Mouse (Mus musculus): ENCODE data around the gene Lemd1. TPM values are rescaled to one million over a fixed set of nuclear protein-coding genes. Genes with fewer than 3 reads are reported as not detected.

The Lemd1 gene
- polyA plus RNA-seq, 1 experiment: not detected

DNA sequence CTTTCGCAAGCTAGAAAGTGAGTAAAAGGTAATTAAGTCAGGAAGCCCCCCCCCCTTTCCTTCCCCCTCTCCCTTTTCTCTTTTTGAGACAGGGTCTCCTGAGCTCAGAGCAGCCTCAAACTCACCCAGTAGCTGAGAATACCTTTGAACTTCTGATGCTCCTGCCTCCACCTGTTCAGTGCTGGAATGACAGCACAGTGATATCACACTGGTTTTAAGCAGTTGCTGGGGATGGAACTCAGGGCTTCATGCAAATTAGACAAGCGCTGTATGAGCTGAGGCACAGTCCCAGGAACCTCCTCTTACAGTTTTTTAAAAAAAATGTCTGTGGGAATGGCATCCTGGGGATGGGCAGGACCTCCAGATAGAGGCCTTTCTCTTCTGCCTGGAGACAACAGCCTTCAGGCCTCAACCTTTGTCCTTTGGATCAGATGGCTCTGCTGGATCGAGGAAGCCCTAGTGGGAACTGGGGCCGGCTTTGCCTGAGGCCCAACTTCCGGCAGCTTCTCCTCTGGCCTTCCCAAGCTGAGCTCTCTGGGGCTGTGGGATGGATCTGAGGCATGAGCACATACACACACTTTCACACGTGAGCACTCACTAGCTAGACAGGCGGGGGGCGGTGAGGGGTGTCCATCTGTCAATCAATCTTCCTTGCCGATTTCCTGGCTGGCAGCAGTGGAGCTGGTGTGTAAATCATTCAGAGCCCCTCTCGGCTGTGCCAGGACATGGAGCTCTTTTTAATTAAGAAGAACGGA, 99.9 kb downstream of the Lemd1 start:
- no peak overlapping the region for H3K4me3 ChIP-seq (replicated peaks; ENCODE audit: extremely low read depth, low read depth, low read length)
- peaks cover 10% of the 10 kb centered on the region for H3K4me1 ChIP-seq (ENCODE audit: control insufficient read depth, insufficient read depth, low read length)
- no peak for DNase-seq
- WGBS: 75% methylated on average over 11 of the region's 11 CpGs
- TF ChIP-seq CTCF (IDR thresholded peaks at IDR 0.05; ENCODE audit: insufficient read depth, low read length) (no peak), POLR2A (IDR thresholded peaks at IDR 0.05; ENCODE audit: borderline replicate concordance, extremely low read depth, low read depth, low read length) (no peak)

DNA sequence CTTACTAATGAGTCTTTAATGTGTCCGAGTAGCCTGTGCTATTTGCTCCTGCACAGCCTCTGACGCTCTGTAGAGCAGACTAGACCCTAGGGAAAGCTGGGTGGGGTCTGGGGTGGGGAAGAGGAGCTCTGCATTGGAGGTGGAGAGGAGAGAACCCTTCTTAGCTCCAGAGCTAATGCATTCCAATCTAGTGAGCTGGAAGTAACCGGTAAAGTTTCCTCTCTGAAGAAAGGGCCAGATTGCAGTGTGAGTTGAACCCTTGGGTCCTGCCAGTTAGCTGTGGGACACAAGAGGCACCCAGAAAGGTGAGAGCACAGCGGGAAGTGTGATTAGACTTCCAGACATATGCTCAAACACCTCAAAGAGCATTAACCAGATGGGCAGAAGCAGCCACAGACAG, 100.5 kb downstream of the Lemd1 start:
- TF ChIP-seq POLR2A (IDR thresholded peaks at IDR 0.05; ENCODE audit: borderline replicate concordance, extremely low read depth, low read depth, low read length): no peak
- TF ChIP-seq CTCF (IDR thresholded peaks at IDR 0.05; ENCODE audit: insufficient read depth, low read length): no peak
- 69% methylated on average over 4 of the region's 4 CpGs for WGBS
- peaks cover 10% of the 10 kb centered on the region for H3K4me1 ChIP-seq (ENCODE audit: control insufficient read depth, insufficient read depth, low read length)
- no peak for DNase-seq
- H3K4me3 ChIP-seq (replicated peaks; ENCODE audit: extremely low read depth, low read depth, low read length): no peak overlapping the region

DNA sequence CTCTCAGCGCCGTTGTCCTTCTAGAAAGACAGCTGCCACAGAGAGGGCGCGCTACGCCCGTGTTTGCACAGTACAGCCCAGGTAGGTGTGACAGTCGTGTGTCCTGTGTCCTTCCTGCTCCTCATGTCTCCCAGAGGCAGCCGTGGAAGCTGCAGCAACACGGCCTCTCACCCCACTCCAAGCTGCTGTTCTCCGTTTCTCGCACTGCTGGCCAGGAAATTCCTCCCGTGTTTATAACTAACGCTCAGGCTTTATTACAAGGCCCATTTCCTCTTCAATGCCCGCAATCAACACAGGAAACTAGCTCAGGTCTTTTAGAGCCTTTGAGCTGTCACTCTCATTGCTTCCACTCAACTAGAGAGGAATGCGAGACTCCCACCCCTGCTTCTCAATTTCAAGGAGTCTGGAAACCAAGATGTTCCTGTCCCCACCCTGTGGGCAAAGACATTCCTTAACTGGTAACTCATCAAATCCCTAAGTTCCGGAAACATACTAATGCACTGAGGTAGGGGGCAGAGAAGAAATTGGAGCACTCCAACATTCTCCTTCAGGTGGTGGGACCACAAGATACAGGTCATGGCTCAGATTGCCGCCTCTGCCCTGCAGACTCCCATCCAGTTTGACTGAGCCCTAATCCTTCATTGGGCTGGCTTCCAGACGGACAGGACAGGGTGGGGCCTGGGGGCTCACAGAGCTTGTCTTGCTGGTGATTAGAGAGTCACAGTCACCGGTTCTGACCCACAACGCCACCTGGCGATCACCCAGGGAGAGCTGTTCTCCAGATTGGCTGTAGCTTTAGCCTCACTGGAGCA, 101.3 kb downstream of the Lemd1 start:
- Histone ChIP-seq H3K4me3 (replicated peaks; ENCODE audit: extremely low read depth, low read depth, low read length) (no peak overlapping the region), H3K4me1 (ENCODE audit: control insufficient read depth, insufficient read depth, low read length) (peaks cover 10% of the 10 kb centered on the region)
- peak; percentile 33 for DNase-seq
- TF ChIP-seq CTCF (IDR thresholded peaks at IDR 0.05; ENCODE audit: insufficient read depth, low read length) (peak; percentile 54; the same call in 1 of the 2 replicates), POLR2A (IDR thresholded peaks at IDR 0.05; ENCODE audit: borderline replicate concordance, extremely low read depth, low read depth, low read length) (no peak)
- 20% methylated on average over 21 of the region's 21 CpGs for WGBS

DNA sequence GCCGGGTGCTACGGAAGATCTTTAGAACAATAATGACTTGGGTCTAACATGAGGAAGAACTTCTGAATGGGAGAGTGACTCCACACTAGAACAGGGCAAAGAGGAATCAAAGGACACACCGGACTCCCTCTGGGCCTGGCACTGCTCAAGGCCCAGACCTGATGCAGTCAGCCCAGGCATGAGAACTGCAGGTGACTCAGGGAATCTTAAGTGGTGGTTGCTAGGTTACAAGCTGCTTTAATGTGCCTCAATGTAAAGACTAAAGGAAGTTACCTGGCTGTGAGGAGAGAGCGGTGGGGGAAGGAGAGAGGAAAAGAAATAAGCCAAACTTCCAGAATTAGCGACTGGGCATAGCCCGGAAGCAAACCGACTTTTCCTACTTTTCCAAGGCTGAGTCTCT, 104.3 kb downstream of the Lemd1 start:
- no peak for TF ChIP-seq CTCF (IDR thresholded peaks at IDR 0.05; ENCODE audit: insufficient read depth, low read length)
- no peak for TF ChIP-seq POLR2A (IDR thresholded peaks at IDR 0.05; ENCODE audit: borderline replicate concordance, extremely low read depth, low read depth, low read length)
- 80% methylated on average over 7 of the region's 7 CpGs for WGBS
- no peak overlapping the region for H3K4me3 ChIP-seq (replicated peaks; ENCODE audit: extremely low read depth, low read depth, low read length)
- H3K4me1 ChIP-seq (ENCODE audit: control insufficient read depth, insufficient read depth, low read length): peaks cover 10% of the 10 kb centered on the region
- no peak for DNase-seq

DNA sequence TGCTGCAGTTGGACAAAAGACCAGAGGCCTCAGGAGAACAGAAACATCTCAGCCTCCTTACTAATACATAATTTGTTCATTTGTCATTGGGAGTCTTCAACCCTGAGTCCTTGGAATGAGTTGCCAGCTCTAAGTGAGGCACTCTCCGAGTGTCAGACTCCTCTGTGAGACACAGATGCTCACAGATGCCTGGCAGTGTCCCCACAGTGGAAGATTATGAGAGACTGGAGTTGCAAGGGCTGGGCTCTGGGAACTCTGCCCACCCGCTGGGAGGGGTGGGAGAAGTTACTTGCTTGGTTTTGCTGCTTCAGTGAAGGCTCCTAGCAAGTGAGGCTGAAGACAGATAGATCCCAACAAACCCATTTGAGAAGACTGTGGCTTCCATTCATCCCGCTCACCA, 104.8 kb downstream of the Lemd1 start:
- no peak overlapping the region for H3K4me3 ChIP-seq (replicated peaks; ENCODE audit: extremely low read depth, low read depth, low read length)
- DNase-seq: no peak
- H3K4me1 ChIP-seq (ENCODE audit: control insufficient read depth, insufficient read depth, low read length): peaks cover 10% of the 10 kb centered on the region
- TF ChIP-seq POLR2A (IDR thresholded peaks at IDR 0.05; ENCODE audit: borderline replicate concordance, extremely low read depth, low read depth, low read length) (no peak), CTCF (IDR thresholded peaks at IDR 0.05; ENCODE audit: insufficient read depth, low read length) (no peak)
- 57% methylated on average over 3 of the region's 3 CpGs for WGBS

DNA sequence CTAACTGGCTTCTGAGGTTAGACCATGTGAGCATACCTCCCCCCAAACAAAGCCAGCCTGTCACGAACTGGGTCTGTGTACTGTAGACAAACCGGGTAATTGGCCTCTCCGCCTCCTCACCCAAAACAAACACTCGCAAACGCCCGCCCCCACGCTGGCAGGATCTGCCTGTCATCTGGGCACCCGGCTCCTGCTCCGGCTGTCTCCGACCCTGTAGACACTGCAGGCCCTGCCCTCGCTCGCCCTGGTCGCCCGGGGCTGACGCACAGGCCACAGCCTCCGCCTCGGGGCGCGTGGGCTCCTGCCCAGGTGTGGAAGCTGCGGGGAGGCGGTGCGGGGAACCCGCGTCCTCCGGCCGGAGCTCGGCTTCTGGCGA, 107.2 kb downstream of the Lemd1 start, which contains the start of gene Klhdc8a:
Gene Klhdc8a (plus strand): TSS at position 202 of the 376 bp plus-strand sequence.
- no peak for DNase-seq
- TF ChIP-seq POLR2A (IDR thresholded peaks at IDR 0.05; ENCODE audit: borderline replicate concordance, extremely low read depth, low read depth, low read length) (no peak), CTCF (IDR thresholded peaks at IDR 0.05; ENCODE audit: insufficient read depth, low read length) (no peak)
- WGBS: 3% methylated on average over 28 of the region's 28 CpGs
- Histone ChIP-seq H3K4me3 (replicated peaks; ENCODE audit: extremely low read depth, low read depth, low read length) (peak within 1 kb of the TSS; percentile 31), H3K4me1 (ENCODE audit: control insufficient read depth, insufficient read depth, low read length) (no peaks in the 10 kb centered on the region)

DNA sequence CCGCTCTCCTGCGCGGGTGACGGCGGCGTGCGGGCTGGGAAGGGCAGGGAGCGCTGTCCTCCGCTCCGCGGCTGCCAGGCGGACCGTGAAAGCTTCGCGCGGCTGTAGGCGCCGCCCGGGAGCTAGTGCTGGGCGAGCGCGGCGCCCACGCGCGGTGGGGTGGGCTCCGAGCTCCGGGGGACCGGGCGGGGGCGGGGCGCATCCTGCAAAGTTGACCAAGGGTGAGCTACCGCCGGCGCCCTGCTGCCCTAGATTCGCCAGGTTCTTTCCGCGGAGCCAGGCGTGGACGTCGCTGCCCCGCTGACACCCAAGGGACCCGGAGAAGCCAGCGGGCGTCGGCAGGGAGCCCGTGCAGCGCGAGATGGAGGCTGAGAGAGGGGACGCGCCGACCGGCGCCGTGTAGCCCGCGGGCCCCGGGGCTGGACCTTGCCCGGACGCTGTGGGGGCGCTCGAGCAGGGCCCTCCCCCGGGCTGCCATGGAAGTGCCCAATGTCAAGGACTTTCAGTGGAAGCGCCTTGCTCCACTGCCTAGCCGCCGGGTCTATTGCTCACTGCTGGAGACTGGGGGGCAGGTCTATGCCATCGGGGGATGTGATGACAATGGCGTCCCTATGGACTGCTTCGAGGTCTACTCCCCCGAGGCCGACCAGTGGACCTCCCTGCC, 107.7 kb downstream of the Lemd1 start:
- no peaks in the 10 kb centered on the region for H3K4me1 ChIP-seq (ENCODE audit: control insufficient read depth, insufficient read depth, low read length)
- no peak for TF ChIP-seq CTCF (IDR thresholded peaks at IDR 0.05; ENCODE audit: insufficient read depth, low read length)
- TF ChIP-seq POLR2A (IDR thresholded peaks at IDR 0.05; ENCODE audit: borderline replicate concordance, extremely low read depth, low read depth, low read length): no peak
- DNase-seq: peak; percentile 59
- H3K4me3 ChIP-seq (replicated peaks; ENCODE audit: extremely low read depth, low read depth, low read length): peak overlapping the region; percentile 31
- WGBS: 2% methylated on average over 69 of the region's 71 CpGs

DNA sequence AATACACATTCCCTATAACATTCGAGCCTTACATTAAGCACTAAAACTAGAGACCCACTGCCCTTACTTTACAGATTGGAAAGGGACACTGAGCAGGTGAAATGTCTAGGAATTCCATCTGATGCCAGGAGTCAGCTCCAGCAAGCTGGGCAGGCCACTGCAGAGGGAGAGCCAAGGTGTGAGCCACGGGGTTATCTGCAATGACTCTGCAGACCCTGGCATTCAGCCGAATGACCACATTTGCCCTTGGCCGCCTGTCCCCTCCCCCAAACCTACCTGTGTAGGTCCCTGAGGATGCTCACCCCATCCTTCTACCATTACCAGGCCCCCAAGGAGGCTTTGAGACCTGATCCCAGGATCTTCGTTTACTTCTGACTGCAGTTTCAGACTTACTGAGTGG, 108.5 kb downstream of the Lemd1 start:
- H3K4me3 ChIP-seq (replicated peaks; ENCODE audit: extremely low read depth, low read depth, low read length): no peak overlapping the region
- DNase-seq: no peak
- no peak for TF ChIP-seq CTCF (IDR thresholded peaks at IDR 0.05; ENCODE audit: insufficient read depth, low read length)
- no peak for TF ChIP-seq POLR2A (IDR thresholded peaks at IDR 0.05; ENCODE audit: borderline replicate concordance, extremely low read depth, low read depth, low read length)
- WGBS: 90% methylated on average over 5 of the region's 5 CpGs
- no peaks in the 10 kb centered on the region for H3K4me1 ChIP-seq (ENCODE audit: control insufficient read depth, insufficient read depth, low read length)

DNA sequence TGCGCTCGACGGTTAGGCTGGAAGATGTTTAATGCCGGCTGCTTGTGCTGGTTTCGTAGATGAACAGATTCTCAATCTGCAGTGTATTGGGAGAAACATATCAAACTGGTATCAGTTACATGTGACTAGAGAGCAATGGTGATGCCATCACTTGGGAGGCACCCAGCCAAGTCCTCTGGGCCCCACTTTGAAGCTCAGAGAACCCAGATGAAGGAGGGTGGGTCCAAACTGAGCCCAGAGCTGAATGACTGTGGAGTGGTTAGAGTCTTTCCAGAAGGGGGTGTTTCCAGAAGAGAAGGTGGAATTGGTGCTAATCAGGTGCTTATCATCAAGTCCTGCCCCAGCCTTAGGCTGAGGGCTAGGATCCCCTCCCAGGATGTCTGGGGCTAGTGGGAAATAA, 110.0 kb downstream of the Lemd1 start:
- no peak overlapping the region for H3K4me3 ChIP-seq (replicated peaks; ENCODE audit: extremely low read depth, low read depth, low read length)
- H3K4me1 ChIP-seq (ENCODE audit: control insufficient read depth, insufficient read depth, low read length): no peaks in the 10 kb centered on the region
- no peak for DNase-seq
- TF ChIP-seq CTCF (IDR thresholded peaks at IDR 0.05; ENCODE audit: insufficient read depth, low read length): no peak
- TF ChIP-seq POLR2A (IDR thresholded peaks at IDR 0.05; ENCODE audit: borderline replicate concordance, extremely low read depth, low read depth, low read length): no peak
- WGBS: 94% methylated on average over 5 of the region's 5 CpGs

Data from lung, adult 2 months (tissue).